Mouse (Mus musculus): ENCODE measurements around the gene Col18a1.

GRCm38 (mm10) chr10:77008698-77009097 lies 157.7 kb downstream of the Col18a1 start:
- no peak for TF ChIP-seq CTCF (IDR thresholded peaks at IDR 0.05)
- no peak for TF ChIP-seq EP300 (IDR thresholded peaks at IDR 0.05)

Measured in lung, postnatal 0 days (tissue).